Mouse (Mus musculus) MEL (cell line): ENCODE data around the gene Commd9. TPM values are rescaled to one million over a fixed set of nuclear protein-coding genes. Genes with fewer than 3 reads are reported as not detected.

ENCODE experiments used
- DNase-seq: peaks from one replicate; pipeline ENCODE4 v3.0.0; 2011; ENCODE audit warnings: low read depth, low spot score
- H3K27ac ChIP-seq: 2 replicates; pipeline ENCODE4 v1.5.1; 2012; ENCODE audit warnings: low read depth, mild to moderate bottlenecking, control low read depth, low read length, moderate library complexity; ENCODE audit not compliant: control insufficient read depth
- H3K27me3 ChIP-seq, 2 experiments: fragments of 150-350 bp in 1 of 2; sonication (generic) in 1 of 2; 2 replicates each; pipeline ENCODE4 v1.6.1; 2012; ENCODE audit warnings: low read length in 2 of 2, mild to moderate bottlenecking in 2 of 2, improper control_type of control experiment in 1 of 2, moderate library complexity in 1 of 2; ENCODE audit not compliant: insufficient read depth in 2 of 2, control insufficient read depth in 1 of 2
- H3K36me3 ChIP-seq, 2 experiments: 2 replicates each; pipeline ENCODE4 v1.6.1; 2012 to 2014; ENCODE audit warnings: low read length in 2 of 2, improper control_type of control experiment in 1 of 2, inconsistent platforms in 1 of 2, mild to moderate bottlenecking in 1 of 2; ENCODE audit not compliant: insufficient read depth in 2 of 2, control insufficient read depth in 1 of 2
- H3K4me1 ChIP-seq, 2 experiments: fragments of 150-350 bp in 1 of 2; sonication (generic) in 1 of 2; 2 replicates each; pipeline ENCODE4 v1.6.1; 2012; ENCODE audit warnings: low read length in 2 of 2, improper control_type of control experiment in 1 of 2, mild to moderate bottlenecking in 1 of 2; ENCODE audit not compliant: insufficient read depth in 2 of 2, control insufficient read depth in 1 of 2
- H3K4me3 ChIP-seq, 2 experiments: fragments of 150-350 bp in 1 of 2; sonication (generic) in 1 of 2; 2 replicates each; pipeline ENCODE4 v1.5.1; 2012; ENCODE audit warnings: low read depth in 2 of 2, low read length in 2 of 2, mild to moderate bottlenecking in 2 of 2, moderate library complexity in 2 of 2, control low read depth in 1 of 2, improper control_type of control experiment in 1 of 2; ENCODE audit not compliant: control insufficient read depth in 1 of 2, insufficient read depth in 1 of 2
- H3K79me2 ChIP-seq: 2 replicates; pipeline ENCODE4 v1.6.1; 2012; ENCODE audit warnings: mild to moderate bottlenecking, low read length, moderate library complexity; ENCODE audit not compliant: control insufficient read depth, poor library complexity, insufficient read depth
- H3K9ac ChIP-seq: 2 replicates; pipeline ENCODE4 v1.6.1; 2012; ENCODE audit warnings: low read depth, mild to moderate bottlenecking, control low read depth, low read length, moderate library complexity; ENCODE audit not compliant: control insufficient read depth, poor library complexity, severe bottlenecking
- H3K9me3 ChIP-seq: fragments of 150-350 bp; sonication (generic); replicated peaks from 2 replicates; pipeline ENCODE4 v1.6.1; 2012; ENCODE audit warnings: mild to moderate bottlenecking, low read length, improper control_type of control experiment, moderate library complexity; ENCODE audit not compliant: insufficient read depth
- CHD1 ChIP-seq: IDR thresholded peaks from 2 replicates; pipeline ENCODE4 v1.6.1; 2012; ENCODE audit warnings: low read depth, mild to moderate bottlenecking, inconsistent platforms, low read length, improper control_type of control experiment
- CTCF ChIP-seq, 3 experiments: IDR thresholded peaks in 2 of 3; conservative IDR thresholded peaks in 1 of 3; 2 replicates each; pipeline ENCODE4 v1.5.1; 2011 to 2012; ENCODE audit warnings: low read length in 3 of 3, low read depth in 2 of 3, mild to moderate bottlenecking in 2 of 3, improper control_type of control experiment in 1 of 3, inconsistent platforms in 1 of 3, mixed read lengths in 1 of 3, moderate library complexity in 1 of 3; ENCODE audit not compliant: control insufficient read depth in 1 of 3, insufficient read depth in 1 of 3, poor library complexity in 1 of 3, severe bottlenecking in 1 of 3
- E2F4 ChIP-seq: IDR thresholded peaks from 2 replicates; pipeline ENCODE4 v1.6.1; 2011; ENCODE audit warnings: low read depth, low read length, improper control_type of control experiment, borderline replicate concordance
- EP300 ChIP-seq, 2 experiments: IDR thresholded peaks; 2 replicates each; pipeline ENCODE4 v1.6.1; 2011; ENCODE audit warnings: improper control_type of control experiment in 2 of 2, low read length in 2 of 2, low read depth in 1 of 2, mild to moderate bottlenecking in 1 of 2
- ETS1 ChIP-seq: IDR thresholded peaks from 2 replicates; pipeline ENCODE4 v1.6.1; 2012; ENCODE audit warnings: low read depth, mild to moderate bottlenecking, inconsistent platforms, low read length, improper control_type of control experiment, moderate library complexity
- GATA1 ChIP-seq: IDR thresholded peaks from 2 replicates; pipeline ENCODE4 v1.6.1; 2011; ENCODE audit warnings: low read depth, low read length, improper control_type of control experiment
- HCFC1 ChIP-seq: IDR thresholded peaks from 2 replicates; pipeline ENCODE4 v1.6.1; 2012; ENCODE audit warnings: low read depth, mild to moderate bottlenecking, inconsistent platforms, low read length, improper control_type of control experiment, moderate library complexity
- JUND ChIP-seq: IDR thresholded peaks from 2 replicates; pipeline ENCODE4 v1.6.1; 2011; ENCODE audit warnings: low read depth, mild to moderate bottlenecking, improper control_type of control experiment, low read length
- KAT2A ChIP-seq: conservative IDR thresholded peaks from 2 replicates; pipeline ENCODE4 v1.6.1; 2012; ENCODE audit warnings: low read depth, low read length, improper control_type of control experiment, inconsistent platforms
- MAFK ChIP-seq: IDR thresholded peaks from 2 replicates; pipeline ENCODE4 v1.6.1; 2011; ENCODE audit warnings: low read depth, mild to moderate bottlenecking, low read length, improper control_type of control experiment, borderline replicate concordance
- MAX ChIP-seq: IDR thresholded peaks from 2 replicates; pipeline ENCODE4 v1.6.1; 2011; ENCODE audit warnings: low read length, improper control_type of control experiment
- MAZ ChIP-seq: IDR thresholded peaks from 2 replicates; pipeline ENCODE4 v1.6.1; 2012; ENCODE audit warnings: low read depth, mild to moderate bottlenecking, inconsistent platforms, low read length, improper control_type of control experiment
- MXI1 ChIP-seq: IDR thresholded peaks from 2 replicates; pipeline ENCODE4 v1.6.1; 2011; ENCODE audit warnings: mild to moderate bottlenecking, low read depth, low read length, improper control_type of control experiment
- MYB ChIP-seq: IDR thresholded peaks from 2 replicates; pipeline ENCODE4 v1.6.1; 2011; ENCODE audit warnings: mild to moderate bottlenecking, low read depth, low read length, improper control_type of control experiment
- MYC ChIP-seq: IDR thresholded peaks from 2 replicates; pipeline ENCODE4 v1.6.1; 2011; ENCODE audit warnings: low read depth, mild to moderate bottlenecking, low read length, improper control_type of control experiment, moderate library complexity
- NELFE ChIP-seq: IDR thresholded peaks from 2 replicates; pipeline ENCODE4 v1.6.1; 2011; ENCODE audit warnings: low read depth, low read length, improper control_type of control experiment
- NRF1 ChIP-seq: IDR thresholded peaks from 2 replicates; pipeline ENCODE4 v1.6.1; 2014; ENCODE audit warnings: low read depth, mild to moderate bottlenecking, inconsistent platforms, low read length, improper control_type of control experiment, moderate library complexity; ENCODE audit not compliant: poor library complexity, insufficient read depth, severe bottlenecking
- POLR2AphosphoS2 ChIP-seq: IDR thresholded peaks from 2 replicates; pipeline ENCODE4 v1.6.1; 2011; ENCODE audit warnings: low read length, improper control_type of control experiment
- POLR2AphosphoS5 ChIP-seq: IDR thresholded peaks from 2 replicates; pipeline ENCODE4 v1.6.1; 2012; ENCODE audit warnings: low read depth, borderline replicate concordance, mild to moderate bottlenecking, inconsistent platforms, low read length, moderate library complexity, mixed read lengths
- RCOR1 ChIP-seq: IDR thresholded peaks from 2 replicates; pipeline ENCODE4 v1.6.1; 2012; ENCODE audit warnings: low read depth, mild to moderate bottlenecking, inconsistent platforms, low read length, improper control_type of control experiment
- SMC3 ChIP-seq: IDR thresholded peaks from 2 replicates; pipeline ENCODE4 v1.6.1; 2011; ENCODE audit warnings: low read depth, low read length, improper control_type of control experiment
- TBP ChIP-seq: IDR thresholded peaks from 2 replicates; pipeline ENCODE4 v1.8.0; 2011; ENCODE audit warnings: low read depth, low read length, improper control_type of control experiment
- UBTF ChIP-seq: IDR thresholded peaks from 2 replicates; pipeline ENCODE4 v1.6.1; 2012; ENCODE audit warnings: low read depth, mild to moderate bottlenecking, inconsistent platforms, low read length, improper control_type of control experiment, moderate library complexity, borderline replicate concordance; ENCODE audit not compliant: insufficient read depth
- USF1 ChIP-seq: IDR thresholded peaks from 2 replicates; pipeline ENCODE4 v1.6.1; 2014; ENCODE audit warnings: low read depth, mild to moderate bottlenecking, inconsistent platforms, low read length, improper control_type of control experiment, moderate library complexity
- ZC3H11A ChIP-seq: IDR thresholded peaks from 2 replicates; pipeline ENCODE4 v1.6.1; 2012; ENCODE audit warnings: low read depth, mild to moderate bottlenecking, inconsistent platforms, low read length, improper control_type of control experiment
- ZKSCAN1 ChIP-seq: IDR thresholded peaks from 2 replicates; pipeline ENCODE4 v1.6.1; 2012; ENCODE audit warnings: low read depth, mild to moderate bottlenecking, inconsistent platforms, low read length, improper control_type of control experiment, moderate library complexity
- ZNF384 ChIP-seq: IDR thresholded peaks from 2 replicates; pipeline ENCODE4 v1.6.1; 2012; ENCODE audit warnings: low read depth, mild to moderate bottlenecking, inconsistent platforms, low read length, improper control_type of control experiment
- polyA plus RNA-seq, 2 experiments: library from polyadenylated mRNA; stranded (reverse) in 1 of 2; unstranded in 1 of 2; fragments of >175 nt in 1 of 2; fragments of >200 nt in 1 of 2; gene quantifications; 2 replicates each; pipeline versions ENCODE4 v1.2.1 to v1.2.4; 2012; ENCODE audit warnings: low replicate concordance in 2 of 2, low read depth in 1 of 2; ENCODE audit not compliant: insufficient read length in 2 of 2, insufficient read depth in 1 of 2, missing spikeins in 1 of 2
- total RNA-seq: library from RNA; depleted of rRNA; stranded (reverse); fragments of 300-350 nt; gene quantifications from 2 replicates; pipeline ENCODE4 v1.2.3, GENCODE M21; 2012

Gene Commd9
- total and polyA plus RNA-seq, 3 experiments = 57.6 to 62.8 TPM; not detected in 1

- Histone ChIP-seq H3K4me1 (no peaks in the 10 kb centered on the region), H3K27me3 (peaks cover 6 to 12% of the 10 kb centered on the region in 2 experiments), H3K79me2 (no peaks in the 10 kb centered on the region), H3K4me3 (no peak overlapping the region), H3K9ac (no peak overlapping the region), H3K27ac (no peak overlapping the region), H3K9me3 (no peaks in the 10 kb centered on the region), H3K36me3 (no peaks in the 10 kb centered on the region)
- TF ChIP-seq EP300 (IDR thresholded peaks at IDR 0.05; ENCODE audit: low read depth in 1 of 2, low read length in 2 of 2) (no peak), HCFC1 (no peak), E2F4 (no peak), UBTF (no peak), ZNF384 (no peak), MAZ (no peak), POLR2AphosphoS2 (no peak), MYC (no peak), CHD1 (no peak), MYB (no peak), POLR2AphosphoS5 (no peak), TBP (no peak), GATA1 (no peak), MAFK (no peak), MXI1 (no peak), RCOR1 (no peak)
- DNase-seq = no peak
Measured at GRCm38 (mm10) chr2:101862219-101863123, 23.6 kb upstream of the Commd9 start.

- no peak overlapping the region for H3K27ac ChIP-seq
- no peak overlapping the region for H3K4me3 ChIP-seq
- no peak overlapping the region for H3K9ac ChIP-seq
- no peaks in the 10 kb centered on the region for H3K4me1 ChIP-seq
- H3K27me3 ChIP-seq = peaks cover 0 to 2% of the 10 kb centered on the region in 2 experiments
- no peak for DNase-seq
- no peaks in the 10 kb centered on the region for H3K79me2 ChIP-seq
- H3K36me3 ChIP-seq = no peaks in the 10 kb centered on the region
- H3K9me3 ChIP-seq = no peaks in the 10 kb centered on the region
- TF ChIP-seq USF1 (no peak), JUND (no peak), MAZ (no peak), CTCF (IDR thresholded peaks at IDR 0.05 in 2 of 3, conservative IDR thresholded peaks at IDR 0.05 in 1 of 3; ENCODE audit: control insufficient read depth in 1 of 3, insufficient read depth in 1 of 3, low read depth in 2 of 3, low read length in 3 of 3, poor library complexity in 1 of 3, severe bottlenecking in 1 of 3) (no peak), EP300 (IDR thresholded peaks at IDR 0.05; ENCODE audit: low read depth in 1 of 2, low read length in 2 of 2) (no peak), E2F4 (no peak), ETS1 (no peak), SMC3 (no peak), ZKSCAN1 (no peak), NELFE (no peak), ZC3H11A (no peak), NRF1 (no peak), KAT2A (no peak), MAX (no peak), MXI1 (no peak)
Measured at GRCm38 (mm10) chr2:101868683-101869082, 17.4 kb upstream of the Commd9 start.
